Mouse (Mus musculus): ENCODE measurements at regions not wholly inside any gene's neighbourhood (a gene's known extent, or its start where the extent isn't known, plus 50 kb on each side); places are given as distances from the start of the nearest gene placed in this dataset.

DNA sequence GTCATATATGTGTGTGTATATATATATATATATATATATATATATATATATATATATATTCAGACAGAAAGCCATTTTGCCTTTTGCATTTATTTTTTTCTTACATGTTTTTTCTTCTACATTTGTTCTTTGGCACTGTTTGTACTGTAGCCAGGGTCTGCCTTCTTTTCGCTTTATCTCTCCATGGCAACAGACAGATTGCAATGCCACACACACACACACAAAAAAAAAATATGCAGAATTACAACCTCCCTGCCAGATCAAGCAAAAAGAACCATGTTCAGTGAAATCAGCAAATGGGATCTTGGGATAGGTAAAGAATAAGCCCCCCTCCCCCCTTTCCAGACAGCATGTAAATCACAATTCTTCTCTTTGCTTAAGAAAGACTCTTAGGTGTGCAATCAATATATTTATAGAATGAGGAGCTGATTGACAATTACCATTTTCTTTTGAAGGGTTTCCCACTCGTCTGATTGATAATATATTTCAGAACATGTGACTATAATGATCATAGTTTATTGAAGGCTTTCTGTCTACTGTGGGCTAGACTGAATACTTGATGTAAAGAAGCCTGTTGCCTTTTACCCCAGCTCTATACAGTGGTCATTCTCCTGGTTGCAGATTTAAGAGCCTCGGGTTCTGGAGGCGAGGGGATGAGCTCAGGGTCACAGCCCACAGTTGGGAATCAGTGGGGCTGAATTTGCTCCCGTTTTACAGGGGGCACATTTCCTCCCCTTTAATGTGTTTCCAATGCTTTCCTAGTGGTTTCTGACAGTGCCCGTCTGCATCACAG lies 54.7 kb upstream of the Pcgf5 start:
- H3K4me3 ChIP-seq, result no peak overlapping the region
- no peaks in the 10 kb centered on the region for H3K27me3 ChIP-seq (ENCODE audit: poor library complexity, severe bottlenecking)
- no peaks in the 10 kb centered on the region for H3K36me3 ChIP-seq (replicated peaks)
- H3K9me3 ChIP-seq, result no peaks in the 10 kb centered on the region
- DNase-seq (ENCODE audit: extremely low spot score, low spot score), result no peak
- H3K4me1 ChIP-seq, result no peaks in the 10 kb centered on the region
- no peak overlapping the region for H3K27ac ChIP-seq
- WGBS, result 69% methylated on average over 6 of the region's 6 CpGs
